Mouse (Mus musculus): ENCODE measurements around the gene Vwa2.

The Vwa2 gene

DNA sequence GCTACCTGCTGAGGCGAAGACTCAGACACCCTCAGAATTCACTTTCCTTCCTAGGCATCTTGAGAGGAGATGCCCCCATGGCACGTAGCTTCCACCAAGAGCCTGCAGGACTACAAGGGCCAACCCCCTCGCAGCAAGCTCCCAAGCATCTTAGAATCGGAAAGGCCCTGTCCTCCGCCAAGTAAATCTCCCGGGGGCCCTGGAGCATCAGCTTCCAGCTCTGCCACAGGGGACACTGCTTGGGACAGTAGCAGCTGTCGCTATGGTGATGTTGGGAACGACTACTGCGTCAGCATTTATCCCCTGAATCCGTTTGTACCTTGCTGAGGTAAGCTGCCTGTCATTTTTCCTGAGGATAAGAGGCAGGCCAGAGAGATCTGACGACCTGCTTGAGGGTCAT is 36.5 kb downstream of the Vwa2 start:
- DNase-seq: no peak

DNA sequence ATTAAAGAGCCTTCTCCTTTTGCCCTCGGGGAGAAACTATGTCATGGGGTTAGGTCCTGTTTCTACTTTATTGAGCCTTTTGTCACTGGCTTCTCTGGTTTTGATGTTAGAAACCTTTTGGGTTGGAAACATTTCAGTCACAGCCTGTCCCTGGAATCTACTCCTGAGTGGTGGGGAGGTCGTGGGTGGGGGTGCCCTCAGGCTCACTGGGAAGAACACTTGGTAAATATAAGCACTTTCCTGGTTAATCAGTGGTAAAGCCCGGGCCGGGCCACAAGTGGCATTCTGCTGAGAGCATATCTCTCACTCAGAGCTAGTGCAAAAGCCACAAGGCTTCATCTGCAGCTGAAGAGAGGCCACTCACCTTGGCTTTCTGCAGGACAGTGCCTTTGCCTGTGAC is 39.7 kb downstream of the Vwa2 start:
- DNase-seq: no peak

DNA sequence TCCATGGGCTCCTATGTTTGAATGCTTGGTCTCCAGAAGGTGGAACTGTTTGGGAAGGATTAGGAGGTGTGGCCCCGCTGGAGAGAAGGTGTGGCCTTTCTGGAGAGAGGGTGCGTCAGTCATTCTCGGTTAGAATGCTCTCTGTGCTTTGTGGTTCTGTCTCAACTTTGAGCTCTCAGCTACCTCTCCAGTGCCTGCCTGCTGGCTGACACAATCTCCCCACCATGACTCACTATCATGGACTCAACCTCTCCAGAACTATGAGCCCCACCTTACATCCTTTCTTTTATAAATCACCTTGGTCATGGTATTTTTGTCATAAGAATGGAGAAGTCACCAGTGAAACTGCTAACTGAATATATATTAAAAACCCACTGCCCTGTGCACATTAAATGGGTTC is 40.6 kb downstream of the Vwa2 start:
- DNase-seq: no peak

DNA sequence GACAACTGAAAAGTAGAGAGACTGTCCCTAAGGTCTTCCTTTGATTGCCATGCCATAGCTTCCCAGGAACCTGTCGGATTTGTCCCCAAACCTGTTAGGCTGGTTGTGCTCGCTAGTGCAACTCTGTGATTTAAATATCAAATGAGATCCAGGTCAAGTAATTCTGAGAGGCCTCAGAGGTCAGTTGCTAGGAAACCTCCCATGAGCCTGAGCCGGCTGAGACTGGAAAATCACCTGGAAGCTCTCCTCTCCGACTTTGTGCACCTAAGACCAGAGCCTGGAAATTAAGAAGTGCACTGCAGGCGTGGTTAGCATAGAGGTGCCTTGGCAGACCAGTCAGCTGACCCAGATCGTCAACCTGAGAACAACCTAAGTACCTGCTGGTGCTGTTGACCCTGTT is 41.0 kb downstream of the Vwa2 start:
- no peak for DNase-seq

DNA sequence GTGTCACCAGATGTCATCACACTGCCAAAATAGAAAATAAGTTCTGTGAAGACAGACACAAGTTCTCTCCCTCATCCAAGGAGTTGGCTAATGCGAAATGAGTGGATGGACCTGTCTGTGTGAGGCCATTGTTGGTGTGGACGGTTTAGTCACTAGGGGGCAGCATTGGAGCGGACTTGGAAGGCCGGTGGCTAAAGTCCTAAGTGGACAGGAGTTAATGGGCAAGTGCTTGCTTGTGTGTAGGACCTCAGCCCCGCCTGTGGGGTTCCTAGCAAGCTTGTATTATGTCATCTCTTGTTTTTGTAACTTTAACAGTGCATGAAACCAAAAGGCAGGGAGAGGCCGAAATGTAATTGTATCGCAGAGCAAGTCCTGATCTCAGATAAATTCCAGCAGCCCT is 45.6 kb downstream of the Vwa2 start:
- DNase-seq: peak; percentile 80

DNA sequence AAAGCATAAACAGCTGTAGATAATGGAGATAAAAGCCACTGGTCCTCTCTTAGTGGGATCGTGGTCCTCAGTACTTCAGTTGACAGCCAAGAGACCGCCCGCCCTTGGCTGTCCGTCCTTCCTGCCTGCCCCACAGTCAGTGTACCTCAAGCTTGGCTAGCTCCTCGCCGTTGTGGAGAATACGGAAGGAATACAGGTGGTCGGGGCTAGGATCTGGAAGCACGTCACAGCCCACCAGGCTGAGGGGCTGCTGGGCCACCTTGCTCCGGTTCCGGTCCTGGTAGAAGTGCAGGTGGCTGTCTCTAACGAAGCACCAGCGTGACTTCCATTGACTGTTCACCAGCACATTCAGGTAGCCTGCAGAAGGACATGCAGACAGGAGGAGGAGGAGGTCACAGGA is 46.2 kb downstream of the Vwa2 start:
- DNase-seq: no peak

DNA sequence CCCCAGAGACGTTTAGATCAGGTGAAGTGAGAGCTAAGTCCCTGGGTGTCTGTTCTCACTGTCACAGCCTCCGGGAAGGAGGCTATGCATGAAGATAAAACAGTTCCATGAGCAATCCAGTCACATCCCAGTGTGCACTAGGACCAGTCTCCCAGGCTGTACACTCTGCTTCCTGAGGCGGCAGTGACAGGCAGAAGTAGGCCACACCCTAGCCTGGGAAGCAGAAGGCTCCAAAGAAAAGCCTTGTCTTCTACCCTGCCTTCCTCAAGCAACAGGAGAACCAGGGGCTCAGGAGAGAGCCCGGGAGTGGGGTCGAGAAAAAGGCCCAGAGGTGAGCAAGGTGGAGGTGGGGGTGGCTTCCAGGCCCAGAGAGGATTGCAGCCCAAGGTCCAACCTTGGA is 47.7 kb downstream of the Vwa2 start:
- no peak for DNase-seq

DNA sequence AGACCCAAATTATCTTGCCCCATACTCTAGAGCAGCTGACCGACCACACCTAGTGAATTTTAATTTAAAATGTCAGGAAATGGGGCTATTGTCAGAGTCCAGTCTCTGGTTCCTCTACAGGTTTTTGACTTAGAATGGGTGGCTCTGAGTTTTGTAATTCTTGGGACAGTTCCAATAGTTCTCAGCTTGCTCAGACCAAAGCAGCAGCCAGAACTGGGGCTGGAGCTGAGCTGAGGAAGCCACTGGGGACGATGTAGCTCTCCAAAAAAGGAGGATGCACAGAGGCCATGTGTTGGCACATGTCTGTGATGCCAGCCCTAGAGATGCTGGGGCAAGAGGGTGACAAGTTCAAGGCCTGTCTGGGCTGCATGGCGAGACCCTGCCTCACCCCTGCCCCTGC is 55.3 kb downstream of the Vwa2 start:
- DNase-seq: no peak

DNA sequence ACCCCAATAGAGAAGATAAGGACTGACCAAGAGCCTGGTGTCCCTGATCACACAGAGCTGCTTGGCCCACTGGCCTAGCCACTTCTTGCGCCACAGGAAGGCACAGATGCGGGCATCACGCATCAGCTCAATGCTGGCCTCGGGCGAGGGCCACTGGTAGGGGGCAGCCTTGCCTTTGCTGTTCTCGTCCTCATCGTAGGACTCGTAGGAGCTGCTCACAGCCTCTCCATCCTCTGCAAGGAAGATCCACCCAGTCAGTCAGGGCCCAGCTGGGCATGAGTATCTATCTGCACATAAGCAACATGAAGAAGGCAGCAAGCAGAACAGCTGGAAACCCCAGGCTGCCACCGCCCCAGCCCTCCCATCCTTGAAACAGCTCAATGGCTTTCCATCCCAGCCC is 56.0 kb downstream of the Vwa2 start:
- no peak for DNase-seq

DNA sequence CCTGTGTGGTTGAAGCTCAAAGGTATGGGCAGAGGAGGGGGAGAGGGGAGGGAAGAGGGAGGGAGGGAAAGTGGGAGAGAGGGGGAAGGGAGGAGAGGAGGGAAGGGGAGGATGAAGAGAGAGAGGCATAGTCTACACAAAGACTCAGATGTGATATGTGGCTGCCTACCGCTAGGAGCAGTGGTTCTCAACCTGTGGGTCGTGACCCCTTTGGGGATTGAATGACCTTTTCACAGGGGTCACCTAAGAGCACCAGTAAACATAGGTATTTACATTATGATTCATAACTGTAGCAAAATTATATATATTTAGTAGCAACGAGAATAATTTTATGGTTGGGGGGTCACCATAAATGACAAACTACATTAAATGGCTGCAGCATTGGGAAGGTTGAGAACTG is 59.8 kb downstream of the Vwa2 start:
- no peak for DNase-seq

DNA sequence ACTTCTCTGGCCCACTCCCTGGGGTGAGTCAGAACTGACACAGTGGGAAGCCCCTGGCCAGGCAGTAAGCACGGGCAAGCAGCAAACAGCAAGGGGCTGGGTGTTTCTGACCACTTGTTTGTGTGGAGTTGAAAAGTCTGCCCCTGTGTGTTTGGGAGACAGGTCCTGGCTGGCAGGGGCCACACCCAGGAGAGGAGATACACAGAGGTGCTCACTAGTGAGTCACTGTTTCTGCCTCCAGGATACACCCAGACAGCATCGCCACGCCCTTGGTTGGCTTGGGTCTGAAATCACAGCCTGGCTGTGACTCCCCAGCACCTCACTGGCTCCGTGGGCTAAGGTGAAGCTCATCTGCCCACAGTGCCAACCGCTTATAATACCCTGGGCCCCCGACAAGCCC is 61.1 kb downstream of the Vwa2 start:
- DNase-seq: no peak

DNA sequence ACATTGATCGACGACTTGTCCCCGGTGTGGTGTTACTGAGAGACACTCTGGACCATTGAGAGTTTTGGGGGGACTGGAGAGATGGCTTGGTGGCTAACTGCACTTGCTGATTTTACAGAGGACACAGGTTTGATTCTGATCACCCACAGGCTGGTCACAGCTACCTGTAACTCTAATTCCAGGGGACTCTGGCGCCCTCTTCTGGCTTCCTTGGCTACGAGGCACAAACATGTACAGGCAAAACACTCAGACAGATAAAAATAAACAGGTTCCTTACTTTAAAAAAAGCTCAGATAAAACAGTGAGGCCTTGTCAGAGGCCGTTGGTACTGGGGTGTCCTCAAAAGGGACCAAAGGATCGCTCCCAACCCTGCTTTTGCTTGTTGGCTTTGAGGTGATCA is 61.7 kb downstream of the Vwa2 start:
- no peak for DNase-seq

DNA sequence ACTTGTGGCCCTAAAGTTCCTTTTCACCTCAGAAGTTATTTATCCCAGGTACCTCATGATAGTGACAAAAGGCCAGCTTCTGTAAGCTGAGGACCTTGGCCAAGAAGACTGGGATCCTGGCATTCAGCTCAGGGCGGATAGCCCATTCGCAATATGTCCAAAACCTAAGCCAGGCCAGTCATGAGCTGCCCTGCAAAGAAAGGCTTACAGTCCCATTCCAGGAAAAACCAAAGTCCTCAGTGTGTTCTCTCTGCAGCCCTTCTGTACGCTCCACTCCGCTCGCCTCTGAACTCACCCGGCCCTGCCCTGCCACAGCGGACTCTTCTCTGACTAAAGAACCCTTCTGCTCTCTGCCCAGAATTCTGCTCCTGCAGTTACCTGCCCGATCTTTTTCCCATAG is 62.2 kb downstream of the Vwa2 start:
- no peak for DNase-seq

DNA sequence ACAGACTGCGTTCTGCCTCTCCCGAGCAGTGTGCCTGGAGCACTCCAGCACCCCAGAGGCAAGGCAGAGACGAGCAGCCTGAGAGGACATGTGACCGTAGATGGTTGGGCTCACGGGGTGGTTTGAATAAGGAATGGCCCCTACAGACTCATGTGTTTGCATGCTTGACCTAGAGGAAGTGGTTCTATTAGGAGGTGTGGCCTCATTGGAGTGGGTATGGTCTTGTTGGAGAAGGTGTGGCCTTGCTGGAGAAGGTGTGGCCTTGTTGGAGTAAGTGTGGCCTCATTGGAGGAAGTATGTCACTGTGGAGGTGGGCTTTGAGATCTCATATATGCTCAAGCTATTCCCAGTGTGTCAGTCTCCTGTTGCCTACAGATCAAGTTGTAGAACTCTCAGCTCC is 63.9 kb downstream of the Vwa2 start:
- DNase-seq: no peak

DNA sequence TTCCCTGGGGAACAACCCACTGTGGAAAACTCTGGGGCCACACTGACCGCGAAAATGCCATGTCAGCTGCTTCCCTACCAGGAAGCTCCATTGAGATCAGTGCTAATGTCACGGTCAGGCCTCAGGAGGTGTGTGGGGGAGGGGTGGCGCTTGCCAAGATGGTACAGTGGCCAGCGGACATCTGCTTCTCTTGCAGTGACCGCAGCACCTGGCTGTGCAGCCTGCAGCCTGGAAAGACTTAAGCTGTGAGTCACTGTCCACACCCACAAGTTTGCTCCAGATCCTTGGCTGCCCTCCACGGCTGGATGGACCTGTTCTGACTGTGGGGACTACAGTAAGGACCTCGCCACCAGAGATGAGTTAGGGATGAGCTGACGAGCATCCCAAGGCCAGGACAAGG is 65.8 kb downstream of the Vwa2 start:
- DNase-seq: no peak

DNA sequence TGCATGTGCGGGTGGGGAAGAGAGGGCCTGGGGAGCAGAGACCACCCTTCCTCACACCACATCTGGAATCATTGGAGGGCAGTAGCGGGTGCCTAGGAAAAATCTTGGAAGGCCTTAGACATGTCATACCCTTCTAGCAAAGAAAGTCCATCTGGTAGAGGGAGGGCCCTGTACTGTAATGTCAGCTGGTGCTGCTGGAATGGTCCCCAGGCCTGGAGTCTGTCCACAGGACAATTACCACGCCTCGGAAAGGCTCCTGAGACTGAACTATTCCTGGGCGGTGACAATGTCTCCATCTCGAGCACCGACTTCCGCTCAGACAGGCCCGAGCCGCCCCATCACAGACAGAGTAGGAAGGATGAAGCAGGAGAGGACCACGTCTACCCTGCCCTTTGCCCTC is 66.5 kb downstream of the Vwa2 start:
- no peak for DNase-seq

DNA sequence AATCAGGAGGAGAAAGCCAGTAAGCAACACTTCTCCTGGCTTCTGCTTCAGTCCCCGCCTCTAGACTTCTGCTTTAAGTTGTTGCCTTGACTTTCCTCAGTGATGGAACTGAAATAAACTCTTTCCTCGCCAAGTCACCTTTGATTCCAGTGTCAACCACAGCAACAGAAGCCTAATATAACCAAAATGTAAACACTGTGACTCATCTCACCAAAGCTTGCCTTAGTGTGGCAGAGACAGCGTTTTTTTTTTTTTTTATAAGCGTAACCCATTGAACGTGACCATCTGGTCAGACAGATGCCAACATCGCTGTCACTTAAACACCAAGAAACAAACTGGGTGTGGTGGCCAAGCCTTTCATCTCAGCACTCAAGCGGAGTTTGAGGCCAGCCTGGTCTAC is 68.2 kb downstream of the Vwa2 start:
- no peak for DNase-seq

DNA sequence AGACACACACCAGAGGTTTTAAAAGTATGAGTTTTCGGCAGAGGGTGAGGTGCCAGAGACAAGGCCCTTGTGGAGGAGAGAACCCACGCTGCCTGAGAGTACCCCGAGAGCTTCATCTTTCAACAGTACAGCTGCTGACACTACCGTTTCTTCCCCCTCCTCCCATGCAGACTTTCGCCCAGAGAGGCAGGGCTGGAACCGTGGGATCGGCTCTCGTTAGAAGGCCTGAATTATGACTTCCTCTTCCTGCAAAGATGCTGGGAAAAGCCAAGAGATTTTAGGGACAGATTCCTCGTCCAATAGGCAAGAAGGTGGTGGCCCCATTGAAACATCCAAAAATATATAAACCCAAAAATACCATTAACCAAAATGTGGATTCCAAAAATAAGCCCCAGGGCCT is 70.2 kb downstream of the Vwa2 start:
- no peak for DNase-seq

DNA sequence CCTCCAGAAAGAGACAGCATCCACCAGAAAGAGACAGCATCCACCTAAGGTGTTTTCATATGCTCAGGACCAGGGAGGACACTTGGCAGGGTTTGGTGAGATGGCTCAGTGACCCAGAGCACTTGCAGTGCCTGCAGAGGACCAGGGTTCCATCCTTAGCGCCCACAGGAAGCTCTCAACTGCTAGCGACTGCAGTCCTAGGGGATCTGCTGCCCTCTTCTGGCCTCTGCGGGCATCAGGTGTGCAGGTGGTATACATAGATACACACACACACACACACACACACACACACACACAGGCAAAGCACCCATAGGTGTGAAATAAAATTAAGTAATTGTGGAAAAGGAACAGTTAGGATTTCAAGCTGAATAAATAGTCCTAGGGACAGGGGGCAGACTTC is 70.8 kb downstream of the Vwa2 start:
- no peak for DNase-seq

DNA sequence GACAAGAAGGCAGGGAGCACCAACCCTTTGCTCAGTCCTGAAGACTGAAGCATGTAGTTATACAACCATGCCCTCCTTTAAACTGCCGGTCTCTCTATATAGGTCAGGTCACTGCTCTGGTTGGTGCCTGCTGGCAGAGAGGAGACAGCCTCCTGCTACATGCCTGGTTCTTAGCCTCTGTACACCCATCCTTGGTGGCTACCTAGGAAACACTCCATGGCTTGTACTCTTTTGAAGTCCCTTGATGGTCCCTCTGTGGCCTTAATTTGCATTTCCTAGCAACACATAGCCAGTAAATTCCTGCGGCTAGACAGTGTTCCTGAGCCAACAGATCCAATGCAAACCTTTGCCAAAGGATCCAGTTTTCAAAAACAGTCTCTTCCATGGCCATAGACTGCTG is 71.6 kb downstream of the Vwa2 start:
- no peak for DNase-seq

DNA sequence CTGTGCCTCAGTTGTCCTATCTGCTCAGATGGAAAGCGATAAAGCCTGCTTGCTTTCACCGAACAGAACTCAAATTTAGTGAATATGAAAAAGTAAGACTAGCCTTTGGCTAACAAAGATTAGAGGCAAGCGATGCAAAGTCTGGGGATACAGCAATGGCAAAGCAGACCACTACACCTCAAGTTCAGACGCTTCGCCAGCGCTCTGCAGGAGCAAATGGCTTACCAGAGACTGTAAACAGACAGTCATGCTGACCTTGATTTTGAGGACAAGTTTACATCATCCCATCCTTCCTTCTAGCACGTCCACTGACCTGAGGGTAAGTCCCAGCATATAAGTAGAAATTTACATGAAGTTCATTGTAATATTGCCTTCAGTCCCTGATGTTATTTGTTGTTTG is 72.2 kb downstream of the Vwa2 start:
- no peak for DNase-seq

DNA sequence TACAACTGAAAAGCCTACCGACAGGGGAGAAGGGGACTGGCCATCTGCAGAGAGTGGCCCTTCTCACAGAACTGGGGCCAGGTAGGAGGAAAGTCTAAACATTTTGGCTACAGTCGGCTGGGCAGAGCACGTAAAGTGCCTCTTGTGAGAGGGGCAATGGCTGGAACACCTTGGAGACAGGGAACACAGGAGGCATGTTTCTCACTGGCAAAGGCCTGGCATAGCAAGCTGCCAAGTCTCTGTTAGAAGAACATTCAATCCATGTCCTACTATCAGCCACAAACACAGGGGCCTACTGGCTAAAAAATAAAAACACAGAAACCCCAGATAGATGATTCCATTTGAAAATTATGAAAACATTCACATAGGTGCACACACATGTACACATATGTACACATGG is 72.7 kb downstream of the Vwa2 start:
- DNase-seq: no peak

DNA sequence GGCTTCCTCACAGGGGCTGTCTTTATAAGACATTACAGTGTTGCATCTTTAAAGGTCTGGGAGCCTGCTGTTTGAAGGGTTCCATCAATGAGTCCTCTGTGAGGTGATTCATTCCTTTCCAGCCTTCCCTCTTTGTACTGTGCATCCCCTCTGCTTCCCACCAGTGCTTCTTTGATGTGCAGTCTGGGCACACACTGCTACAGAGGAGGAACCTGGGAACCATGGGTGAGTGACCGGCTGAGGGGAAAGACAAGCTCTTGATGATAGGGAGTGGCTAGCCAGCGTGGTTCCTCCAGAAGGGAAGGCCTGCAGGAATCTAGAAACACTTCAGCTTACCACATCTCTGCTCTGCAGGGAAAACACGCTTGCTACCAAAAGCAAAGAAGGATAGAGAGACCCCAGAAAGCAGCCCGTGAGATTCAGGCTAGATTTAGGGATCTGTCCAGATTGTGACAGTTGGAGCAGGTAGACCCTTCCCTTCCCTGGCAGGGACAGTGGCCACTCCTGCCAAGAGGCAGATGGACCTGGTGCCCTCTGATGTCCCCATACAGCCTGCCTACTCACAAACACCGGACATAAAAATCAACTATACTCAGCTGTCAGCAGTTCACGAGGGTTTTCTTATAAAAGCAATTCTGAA is 74.0 kb downstream of the Vwa2 start:
- DNase-seq: no peak

DNA sequence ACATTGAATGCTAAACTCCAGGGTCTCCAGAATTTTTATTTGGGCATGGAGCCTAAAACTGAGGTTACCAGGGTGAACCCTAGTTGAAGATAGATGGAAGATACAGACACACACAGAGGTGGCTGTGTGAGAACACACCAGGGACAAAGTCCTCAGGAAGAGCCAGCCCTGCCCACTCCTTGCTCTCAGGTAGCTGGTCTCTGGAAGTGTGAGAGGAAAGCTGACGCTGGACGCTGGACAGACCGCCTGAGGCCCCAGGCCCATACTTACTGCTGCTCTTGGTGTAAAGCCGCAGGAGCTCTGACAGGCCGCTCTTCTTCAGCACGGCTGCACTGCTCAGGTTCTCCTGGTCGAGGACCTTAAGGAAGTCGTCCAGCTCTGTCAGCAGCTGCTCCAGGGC is 75.8 kb downstream of the Vwa2 start:
- DNase-seq: no peak

DNA sequence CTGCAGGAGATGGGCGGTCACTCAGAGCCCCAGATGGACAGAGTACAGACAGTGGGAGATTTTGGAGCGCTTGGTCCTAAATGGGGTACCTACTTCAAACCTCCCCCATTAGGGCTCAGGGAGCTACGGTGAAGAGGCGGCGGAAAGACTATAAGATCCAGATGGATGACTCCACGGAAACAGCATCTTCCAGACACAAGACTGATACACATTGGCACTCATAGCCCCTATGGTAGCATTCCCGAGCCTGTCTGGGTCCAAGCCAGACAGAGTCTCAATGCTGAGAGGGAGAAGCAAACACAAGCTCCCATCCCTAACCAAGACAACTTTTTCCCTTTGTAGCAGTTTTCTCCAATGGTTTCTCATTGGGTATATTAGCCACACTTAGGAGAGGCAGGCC is 76.8 kb downstream of the Vwa2 start:
- DNase-seq: no peak

DNA sequence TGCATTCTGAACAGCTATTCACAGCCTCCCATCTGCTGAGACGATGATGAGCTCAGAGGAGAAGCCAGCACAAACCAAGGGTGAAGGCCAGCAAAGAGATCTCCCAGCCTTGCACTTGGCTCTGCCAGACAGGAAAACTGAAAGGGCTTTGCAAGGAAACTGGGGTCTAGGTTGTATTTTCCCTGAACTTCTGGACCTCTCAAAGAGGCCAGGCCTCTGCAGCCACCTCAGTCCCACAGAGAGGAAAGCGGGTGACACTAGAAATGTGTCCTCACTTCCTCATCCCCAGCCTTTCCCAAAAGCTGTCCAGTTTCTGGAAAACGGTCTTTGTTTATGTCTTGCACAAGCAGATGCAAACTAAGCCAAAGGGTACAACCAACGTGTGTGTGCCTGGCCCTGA is 79.8 kb downstream of the Vwa2 start:
- DNase-seq: no peak

Measured in right cerebral cortex, adult 18-20 months (tissue).